Mouse (Mus musculus): ENCODE results near the gene Efr3b.

The Efr3b gene

DNA sequence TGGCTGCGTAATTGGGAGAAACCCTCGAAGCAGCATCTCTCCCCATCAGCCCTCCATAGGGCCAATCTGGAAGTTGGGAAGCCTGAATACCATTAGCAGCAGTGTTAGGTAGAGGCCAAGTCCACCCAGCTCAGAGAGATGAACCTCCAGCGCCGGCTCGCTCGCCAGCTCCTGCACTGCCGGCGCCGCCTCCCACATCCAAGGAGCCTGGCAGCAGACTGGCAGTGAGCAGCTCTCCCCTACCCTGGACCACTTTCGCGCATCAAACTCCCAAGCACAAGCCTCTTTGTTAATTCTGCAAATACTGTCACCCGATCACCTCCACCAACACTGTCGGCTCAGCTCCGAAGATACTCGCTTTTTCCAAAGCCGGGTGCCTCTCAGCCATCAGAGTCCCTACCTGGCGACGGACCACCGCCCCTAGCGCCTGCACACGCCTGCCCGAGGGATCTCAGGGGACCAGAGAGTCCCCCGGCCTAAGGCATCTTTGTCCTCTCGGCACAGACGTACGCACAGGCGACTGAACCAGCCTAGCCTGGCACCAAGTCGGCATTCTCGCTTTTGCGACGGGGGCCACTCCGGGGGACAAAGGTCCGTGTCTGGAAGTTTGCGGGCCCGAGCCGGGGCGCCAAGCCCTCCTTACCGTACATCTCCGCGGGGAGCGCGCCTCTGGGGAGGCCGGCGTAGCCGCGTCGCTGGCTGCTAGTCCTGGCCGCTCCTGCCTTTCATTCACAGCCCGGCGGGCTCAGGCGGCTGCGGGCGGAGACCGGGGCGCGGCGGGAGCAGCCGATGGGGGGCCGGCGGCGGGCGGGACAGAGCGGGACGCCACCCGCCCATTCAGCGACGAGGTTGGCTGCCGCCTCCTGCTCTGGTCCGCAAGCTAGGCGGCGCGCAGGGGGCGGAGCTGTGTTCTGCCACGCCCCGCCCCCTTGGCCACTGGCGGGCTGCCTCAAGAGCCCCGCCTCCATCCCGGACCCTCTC is at the start of gene Efr3b:
Gene Efr3b (minus strand): TSS at position 855 of the 981 bp plus-strand sequence.
- DNase-seq, result peak; percentile 70 to 72

GRCm38 (mm10) chr12:4083441-4083840 is 44.7 kb upstream of the Efr3b start:
- no peak for DNase-seq

DNA sequence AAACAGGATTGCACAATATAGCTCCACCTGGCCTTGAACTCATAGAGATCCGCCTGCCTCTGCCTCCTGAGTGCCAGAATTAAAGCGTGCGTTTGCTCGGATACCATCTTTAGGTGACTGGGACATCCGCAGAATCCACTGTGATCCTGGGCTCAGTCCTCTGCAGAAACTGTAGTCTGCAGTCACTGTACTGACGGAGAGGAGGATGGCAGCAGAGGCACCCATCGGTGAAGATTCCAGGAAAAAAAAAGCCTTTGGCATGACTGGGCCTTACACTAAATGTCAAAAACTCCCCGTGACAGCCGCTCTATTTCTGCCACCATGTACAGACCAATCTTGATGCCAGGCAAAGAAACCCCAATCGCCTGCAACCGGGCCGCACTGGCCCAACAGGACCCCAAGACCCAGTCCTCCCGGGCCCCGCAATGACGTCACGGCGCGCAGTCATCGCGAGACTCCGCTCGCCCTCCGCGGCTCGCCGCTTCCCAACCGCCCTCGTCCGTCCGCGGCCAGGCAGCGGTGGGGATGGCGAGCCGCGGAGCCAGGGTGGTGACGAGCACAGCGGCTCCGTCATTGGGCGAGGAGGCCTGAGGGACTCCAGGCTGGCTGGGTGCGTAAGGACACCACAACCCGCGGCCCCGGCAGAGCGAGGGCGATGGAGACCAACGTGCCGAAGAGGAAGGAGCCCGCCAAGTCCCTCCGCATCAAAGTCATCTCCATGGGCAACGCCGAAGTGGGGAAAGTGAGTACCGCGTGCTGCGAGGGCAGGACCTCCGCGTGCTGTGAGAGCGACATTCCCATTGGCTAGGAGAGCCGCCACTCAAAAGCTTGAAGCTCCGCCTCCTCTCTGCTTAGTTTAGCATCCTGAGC is 43.7 kb upstream of the Efr3b start, which contains the start of gene Dnajc27:
Gene Dnajc27 (plus strand): TSS at position 452 of the 870 bp plus-strand sequence.
- DNase-seq, result peak; percentile 93 to 95

DNA sequence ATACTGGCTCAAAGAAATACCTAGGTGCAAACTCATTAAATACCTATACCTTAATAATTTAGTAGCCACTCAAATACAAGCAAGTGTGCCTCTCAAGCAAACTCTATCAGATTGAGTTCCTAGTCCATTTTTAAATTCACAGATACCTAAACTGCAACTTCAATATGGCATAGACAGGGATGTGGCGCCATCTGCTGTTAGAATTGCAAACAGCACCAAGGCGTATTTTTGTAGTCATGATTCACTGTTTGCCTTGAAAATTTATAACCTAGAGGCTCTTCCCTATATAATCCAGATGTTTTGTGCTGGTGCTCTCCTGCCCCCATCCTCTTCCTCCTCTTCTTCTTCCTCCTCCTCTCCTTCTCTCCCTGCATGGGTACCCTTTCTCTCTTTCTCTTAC is 41.6 kb upstream of the Efr3b start:
- DNase-seq, result peak; percentile 43 to 76

DNA sequence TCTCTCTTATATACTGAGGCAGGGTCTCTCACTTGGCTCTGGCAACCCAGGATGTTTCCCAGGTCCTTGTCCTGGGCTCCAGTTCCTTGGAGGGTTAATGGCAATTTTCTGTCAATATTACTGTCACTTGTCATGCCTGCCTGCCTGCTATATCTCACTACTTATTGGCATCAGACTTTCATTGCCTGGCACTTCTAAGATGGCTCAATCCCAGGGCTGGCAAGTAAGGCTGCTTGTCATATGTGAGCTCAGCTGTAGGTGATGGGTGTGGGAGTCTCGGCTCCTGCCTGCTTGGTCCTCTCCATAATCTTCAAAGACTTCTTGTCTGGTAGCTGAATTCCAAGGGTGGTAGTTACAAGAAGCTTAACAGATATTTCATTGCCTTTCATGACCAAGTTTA is 39.4 kb upstream of the Efr3b start:
- no peak for DNase-seq

GRCm38 (mm10) chr12:4076383-4076782 is 37.7 kb upstream of the Efr3b start:
- DNase-seq, result no peak

DNA sequence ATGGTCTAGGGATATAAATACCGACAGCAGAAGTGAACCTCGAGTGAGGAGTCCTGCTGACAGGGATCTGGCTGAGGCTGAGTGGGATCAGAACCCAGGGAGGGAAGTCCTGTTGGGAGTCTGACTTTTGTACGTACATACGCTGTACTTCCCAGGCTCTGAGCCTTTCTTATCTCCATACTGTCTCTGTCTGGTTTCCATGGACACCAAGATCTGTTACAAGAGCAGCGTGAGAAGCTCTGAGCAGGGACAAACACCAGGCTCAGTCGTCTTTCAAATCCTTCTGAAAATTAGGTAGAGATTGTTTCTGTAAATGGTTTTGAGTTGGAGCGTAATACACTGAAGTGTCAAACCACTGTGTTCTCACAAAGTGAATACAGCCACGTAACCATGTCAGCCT is 36.7 kb upstream of the Efr3b start:
- no peak for DNase-seq

DNA sequence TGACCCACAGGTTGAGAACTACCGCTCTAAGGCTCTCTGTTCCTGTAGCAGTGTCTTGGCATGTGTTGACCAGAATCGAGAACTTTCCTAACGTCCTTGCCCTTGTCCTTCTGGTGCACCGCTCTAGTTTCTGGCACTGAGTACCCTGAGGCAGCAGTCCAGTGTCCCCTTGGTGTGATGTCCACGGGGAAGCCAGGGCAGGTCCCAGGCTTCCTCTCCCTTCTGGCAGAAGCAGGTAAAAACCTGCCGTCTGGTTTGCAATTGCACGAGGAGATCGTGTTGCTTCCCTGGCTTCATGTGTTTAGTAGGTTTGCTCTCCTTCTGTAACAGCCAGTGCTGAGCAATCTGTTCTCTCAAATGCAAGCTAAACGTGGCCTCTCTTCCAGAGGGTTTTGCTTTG is 33.0 kb upstream of the Efr3b start:
- DNase-seq, result no peak

DNA sequence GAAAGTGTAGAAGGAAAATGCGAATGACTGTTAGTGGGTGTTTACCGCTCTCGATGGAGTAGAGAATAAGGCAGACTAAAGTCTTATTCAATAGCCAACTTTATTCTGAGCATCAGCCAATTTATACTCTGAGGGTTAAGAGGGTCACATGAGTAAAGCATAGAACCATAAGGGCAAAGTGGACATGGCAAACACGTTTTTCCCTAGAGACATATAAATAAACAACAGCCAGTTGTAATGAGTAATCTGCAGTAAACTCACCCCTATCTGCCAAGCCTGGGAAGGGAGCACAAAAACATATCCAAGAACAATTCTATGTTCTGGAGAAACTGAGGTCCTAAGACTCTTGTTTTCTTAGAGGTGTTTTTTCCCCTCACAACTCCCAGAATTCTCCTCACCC is 29.8 kb upstream of the Efr3b start:
- DNase-seq, result no peak

DNA sequence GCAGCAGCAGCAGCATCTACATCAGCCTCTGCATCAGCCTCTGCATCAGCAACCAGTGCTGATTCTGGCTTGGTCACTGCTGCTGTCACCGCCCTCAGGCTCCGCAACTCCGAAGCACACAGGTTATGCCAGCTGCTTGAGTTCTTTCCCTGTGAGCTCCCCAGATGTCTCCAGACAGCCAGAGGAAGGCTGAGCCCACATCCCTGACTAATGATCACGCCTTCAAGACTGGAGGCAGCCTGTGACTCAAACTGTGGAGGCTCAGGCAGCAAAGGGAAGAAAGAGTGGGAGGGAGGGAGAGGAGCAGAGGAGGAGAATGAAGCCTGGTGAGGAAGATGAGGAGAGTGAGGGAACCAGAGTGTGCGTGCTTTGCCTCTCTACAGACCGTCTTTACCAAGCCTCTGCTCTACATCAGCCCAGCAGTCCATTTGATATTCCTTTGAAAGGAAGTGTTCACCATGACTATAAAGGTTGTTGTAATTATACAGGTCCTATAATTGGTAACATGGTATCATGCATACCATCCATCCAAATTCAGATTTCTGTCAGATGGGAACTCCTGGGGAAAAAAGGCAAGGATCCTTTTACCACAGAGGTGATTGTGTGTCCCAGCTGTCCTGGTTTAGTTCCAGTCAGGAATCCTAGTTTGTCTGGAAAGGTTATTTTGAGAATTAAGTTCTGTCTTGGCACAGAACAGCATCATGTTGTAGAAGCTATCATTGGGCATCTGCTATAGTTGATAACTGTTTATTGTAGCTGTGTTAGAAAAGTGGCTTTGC is 28.2 kb upstream of the Efr3b start:
- DNase-seq, result no peak

DNA sequence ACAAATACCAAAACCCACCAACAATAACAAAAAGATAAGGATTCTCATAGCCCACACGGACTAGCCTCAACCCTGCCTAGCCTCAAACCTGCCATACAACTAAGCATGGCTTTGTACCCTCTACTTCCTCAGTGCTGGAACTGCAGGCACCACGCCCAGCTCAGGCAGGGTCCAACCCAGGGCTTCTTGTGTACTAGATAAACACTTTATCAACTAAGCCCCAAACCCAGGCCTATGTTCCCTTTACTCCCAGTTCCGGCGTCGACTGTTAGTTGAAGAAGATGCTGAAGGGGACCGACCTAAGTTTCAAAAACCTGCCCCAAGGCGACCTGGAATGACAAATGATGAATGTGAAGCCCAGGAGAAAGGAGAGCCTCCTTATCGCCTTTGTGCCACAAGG is 27.2 kb upstream of the Efr3b start:
- DNase-seq, result no peak

- no peak for DNase-seq
Observed at GRCm38 (mm10) chr12:4065498-4065897, 26.8 kb upstream of the Efr3b start.

- no peak for DNase-seq
Observed at GRCm38 (mm10) chr12:4059683-4060082, 21.0 kb upstream of the Efr3b start.

- no peak for DNase-seq
Observed at GRCm38 (mm10) chr12:4058321-4058720, 19.6 kb upstream of the Efr3b start.

GRCm38 (mm10) chr12:4054845-4055244 is 16.1 kb upstream of the Efr3b start:
- no peak for DNase-seq

GRCm38 (mm10) chr12:4053643-4054042 is 14.9 kb upstream of the Efr3b start:
- DNase-seq, result no peak

DNA sequence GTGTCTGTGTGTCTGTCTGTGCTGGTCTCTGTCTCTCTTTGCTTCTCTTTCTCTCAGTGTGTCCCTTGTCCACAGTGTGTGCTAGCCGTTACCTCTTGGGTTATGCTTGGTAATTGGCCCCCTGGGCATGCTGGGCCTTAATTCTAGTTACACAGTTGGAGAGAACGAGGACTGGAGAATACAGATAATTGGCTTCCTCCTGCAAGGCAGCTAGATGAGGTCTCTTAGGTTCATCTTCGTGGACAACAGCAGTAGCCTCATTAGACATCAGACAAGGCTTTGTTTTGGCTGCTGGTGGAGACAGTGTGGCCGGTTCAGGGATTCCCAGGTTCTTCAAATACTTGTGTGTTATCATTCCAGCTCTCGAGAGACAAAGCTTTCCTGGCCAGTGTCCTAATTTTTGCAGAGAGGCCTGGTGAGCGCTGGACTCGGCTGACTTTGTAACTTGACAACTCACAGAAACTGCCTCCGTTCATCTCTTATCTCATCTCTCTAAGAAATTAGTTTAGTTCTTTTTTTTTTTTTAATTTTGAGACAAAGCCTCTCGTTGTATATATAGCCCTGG is 12.2 kb upstream of the Efr3b start:
- DNase-seq, result no peak

DNA sequence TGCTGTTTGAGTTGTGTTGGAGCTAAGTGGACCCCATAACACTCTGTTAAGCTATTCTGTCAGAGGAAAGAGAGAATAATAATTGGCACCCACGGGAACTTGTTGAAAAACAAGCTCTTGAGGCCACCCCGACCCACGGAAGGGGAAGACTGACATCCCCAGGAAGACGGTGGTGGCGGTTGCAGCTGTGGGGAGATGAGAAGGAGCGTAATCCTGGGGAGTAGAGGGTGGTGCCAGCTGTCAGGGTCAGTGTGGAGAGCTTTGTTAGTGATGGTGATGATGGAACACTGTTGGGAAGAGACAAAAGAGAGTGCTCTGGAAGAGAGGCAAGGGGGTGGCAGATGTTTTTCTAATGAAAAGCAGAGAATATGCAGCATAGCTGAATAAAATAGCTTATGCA is 9.3 kb upstream of the Efr3b start:
- no peak for DNase-seq

GRCm38 (mm10) chr12:4045992-4046391 is 7.3 kb upstream of the Efr3b start:
- no peak for DNase-seq

DNA sequence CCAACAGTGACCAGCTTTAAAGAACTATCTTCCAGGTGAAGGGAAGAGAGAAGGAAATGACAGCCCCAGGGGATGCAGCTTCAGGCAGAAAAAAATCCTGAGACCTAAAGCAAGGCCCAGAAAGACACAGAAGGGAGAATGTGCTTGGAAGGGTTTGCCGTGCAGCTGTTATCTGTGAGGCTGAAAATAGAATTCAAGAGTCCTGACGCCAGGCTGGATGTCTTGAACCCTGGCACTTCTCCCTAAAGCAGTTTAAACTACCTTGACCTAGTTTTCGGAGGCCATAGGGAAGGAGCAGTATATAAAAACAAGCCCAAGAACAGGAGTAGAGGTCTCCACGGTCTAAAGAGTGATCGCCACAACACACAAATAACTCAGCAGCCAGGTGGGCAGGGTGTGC is 3.7 kb upstream of the Efr3b start:
- no peak for DNase-seq

DNA sequence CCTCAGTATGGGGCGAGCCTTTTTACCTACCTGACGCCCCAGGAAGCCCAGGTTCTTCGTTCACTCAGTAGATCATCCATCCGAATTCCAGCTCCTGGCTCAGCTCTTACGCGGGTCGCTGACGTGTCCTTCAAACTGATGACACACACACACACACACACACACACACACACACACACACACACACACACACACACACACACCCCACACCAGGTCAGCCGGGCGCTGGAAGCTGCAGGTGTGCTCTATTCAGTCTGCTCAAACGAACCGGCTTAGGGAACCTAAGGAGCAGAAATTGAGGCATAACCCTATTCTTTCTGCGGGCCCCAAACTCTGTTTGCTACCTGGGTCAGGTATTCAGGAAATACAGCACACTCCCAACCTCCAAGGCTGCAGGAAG is 331 bp upstream of the Efr3b start:
- no peak for DNase-seq

- no peak for DNase-seq
Observed at GRCm38 (mm10) chr12:4037511-4037910, 1.2 kb downstream of the Efr3b start.

- no peak for DNase-seq
Observed at GRCm38 (mm10) chr12:4036157-4036556, 2.6 kb downstream of the Efr3b start.
